Mouse (Mus musculus): Measurements from ENCODE around the gene Ahdc1.

The Ahdc1 gene

GRCm38 (mm10) chr4:133017597-133018262 is 6.7 kb downstream of the Ahdc1 start:
- no peak for DNase-seq (ENCODE audit: low read depth, low spot score)

GRCm38 (mm10) chr4:133018263-133018798 is 7.3 kb downstream of the Ahdc1 start:
- no peak for DNase-seq (ENCODE audit: low read depth, low spot score)

- DNase-seq (ENCODE audit: low read depth, low spot score): no peak
Measured at GRCm38 (mm10) chr4:133020721-133021120, 9.7 kb downstream of the Ahdc1 start.

- DNase-seq (ENCODE audit: low read depth, low spot score): no peak
Measured at GRCm38 (mm10) chr4:133021181-133021671, 10.2 kb downstream of the Ahdc1 start.

- DNase-seq (ENCODE audit: low read depth, low spot score): no peak
Measured at GRCm38 (mm10) chr4:133022217-133022616, 11.2 kb downstream of the Ahdc1 start.

- DNase-seq (ENCODE audit: low read depth, low spot score): no peak
Measured at GRCm38 (mm10) chr4:133022954-133023635, 12.0 kb downstream of the Ahdc1 start.

GRCm38 (mm10) chr4:133023636-133024035 is 12.6 kb downstream of the Ahdc1 start:
- no peak for DNase-seq (ENCODE audit: low read depth, low spot score)

- no peak for DNase-seq (ENCODE audit: low read depth, low spot score)
Measured at GRCm38 (mm10) chr4:133024404-133024803, 13.3 kb downstream of the Ahdc1 start.

- DNase-seq (ENCODE audit: low read depth, low spot score): no peak
Measured at GRCm38 (mm10) chr4:133024969-133025685, 14.1 kb downstream of the Ahdc1 start.

- DNase-seq (ENCODE audit: low read depth, low spot score): no peak
Measured at GRCm38 (mm10) chr4:133026272-133026671, 15.2 kb downstream of the Ahdc1 start.

GRCm38 (mm10) chr4:133026826-133027375 is 15.8 kb downstream of the Ahdc1 start:
- no peak for DNase-seq (ENCODE audit: low read depth, low spot score)

- DNase-seq (ENCODE audit: low read depth, low spot score): no peak
Measured at GRCm38 (mm10) chr4:133027721-133028120, 16.7 kb downstream of the Ahdc1 start.

- no peak for DNase-seq (ENCODE audit: low read depth, low spot score)
Measured at GRCm38 (mm10) chr4:133028193-133028592, 17.1 kb downstream of the Ahdc1 start.

- DNase-seq (ENCODE audit: low read depth, low spot score): no peak
Measured at GRCm38 (mm10) chr4:133028875-133029274, 17.8 kb downstream of the Ahdc1 start.

GRCm38 (mm10) chr4:133032410-133033095 is 21.5 kb downstream of the Ahdc1 start:
- peak; percentile 63 for DNase-seq (ENCODE audit: low read depth, low spot score)

GRCm38 (mm10) chr4:133034478-133034877 is 23.4 kb downstream of the Ahdc1 start:
- peak; percentile 73 for DNase-seq (ENCODE audit: low read depth, low spot score)

GRCm38 (mm10) chr4:133035446-133035845 is 24.4 kb downstream of the Ahdc1 start:
- DNase-seq (ENCODE audit: low read depth, low spot score): no peak

GRCm38 (mm10) chr4:133035946-133036345 is 24.9 kb downstream of the Ahdc1 start:
- DNase-seq (ENCODE audit: low read depth, low spot score): no peak

GRCm38 (mm10) chr4:133037293-133037692 is 26.2 kb downstream of the Ahdc1 start:
- no peak for DNase-seq (ENCODE audit: low read depth, low spot score)

GRCm38 (mm10) chr4:133037798-133038197 is 26.7 kb downstream of the Ahdc1 start:
- DNase-seq (ENCODE audit: low read depth, low spot score): no peak

- peak; percentile 71 for DNase-seq (ENCODE audit: low read depth, low spot score)
Measured at GRCm38 (mm10) chr4:133038521-133039115, 27.6 kb downstream of the Ahdc1 start.
